Mouse (Mus musculus) hindbrain, embryonic 16.5 days (tissue): ENCODE results near the gene B3gnt8. TPM values are rescaled to one million over a fixed set of nuclear protein-coding genes. Genes with fewer than 3 reads are reported as not detected.
A peak's percentile ranks its signal among the peaks of the same experiment; 100 is the strongest.

ENCODE experiments used
- ATAC-seq: fragments of 200-750 bp; cut with Nextera tagmentation; 2 replicates; pipeline ENCODE4 v1.8.0; 2017; ENCODE audit warnings: moderate TSS enrichment, moderate library complexity
- H3K27ac ChIP-seq: fragments of 300-500 bp; sonication (generic); 2 replicates; pipeline ENCODE4 v1.5.1; 2014; ENCODE audit warnings: low read depth, mild to moderate bottlenecking, control low read depth, low read length, moderate library complexity
- H3K27me3 ChIP-seq: fragments of 300-500 bp; sonication (generic); replicated peaks from 2 replicates; pipeline ENCODE4 v1.6.1; 2014; ENCODE audit warnings: low read length; ENCODE audit not compliant: control insufficient read depth, insufficient read depth
- H3K36me3 ChIP-seq: fragments of 300-500 bp; sonication (generic); 2 replicates; pipeline ENCODE4 v1.6.1; 2014; ENCODE audit warnings: mild to moderate bottlenecking, low read length, moderate library complexity, mixed read lengths; ENCODE audit not compliant: control insufficient read depth, insufficient read depth
- H3K4me1 ChIP-seq: fragments of 300-500 bp; sonication (generic); 2 replicates; pipeline ENCODE4 v1.6.1; 2014; ENCODE audit warnings: low read depth, low read length; ENCODE audit not compliant: control insufficient read depth, insufficient read depth
- H3K4me2 ChIP-seq: fragments of 300-500 bp; sonication (generic); 2 replicates; pipeline ENCODE4 v1.6.1; 2014; ENCODE audit warnings: mild to moderate bottlenecking, low read length, control low read depth, moderate library complexity
- H3K4me3 ChIP-seq: fragments of 300-500 bp; sonication (generic); 2 replicates; pipeline ENCODE4 v1.5.1; 2014; ENCODE audit warnings: mild to moderate bottlenecking, low read length, control low read depth, moderate library complexity
- H3K9ac ChIP-seq: fragments of 300-500 bp; sonication (generic); 2 replicates; pipeline ENCODE4 v1.6.1; 2014; ENCODE audit warnings: low read depth, mild to moderate bottlenecking, control low read depth, low read length, moderate library complexity
- H3K9me3 ChIP-seq: fragments of 300-500 bp; sonication (generic); 2 replicates; pipeline ENCODE4 v1.6.1; 2014; ENCODE audit warnings: mild to moderate bottlenecking, low read length, moderate library complexity; ENCODE audit not compliant: control insufficient read depth
- WGBS: fragments of 180-500 bp; shearing (Covaris S2); extraction: QIAGEN DNeasy Blood & Tissue Kit; methylation state at CpG from one replicate; pipeline ENCODE4 v1.1.7; 2014; 5-methylcytosine and 5-hydroxymethylcytosine counted together
- polyA plus RNA-seq: library from polyadenylated mRNA; unstranded; fragments of >200 nt; fragmentation: Nextera tagmentation; extraction: Ambion mirVana; gene quantifications from 2 replicates; pipeline ENCODE4 v1.2.1, GENCODE M21; 2015

B3gnt8 gene
- polyA plus RNA-seq, 1 experiment from 2014 or later: 0.89 TPM

DNA sequence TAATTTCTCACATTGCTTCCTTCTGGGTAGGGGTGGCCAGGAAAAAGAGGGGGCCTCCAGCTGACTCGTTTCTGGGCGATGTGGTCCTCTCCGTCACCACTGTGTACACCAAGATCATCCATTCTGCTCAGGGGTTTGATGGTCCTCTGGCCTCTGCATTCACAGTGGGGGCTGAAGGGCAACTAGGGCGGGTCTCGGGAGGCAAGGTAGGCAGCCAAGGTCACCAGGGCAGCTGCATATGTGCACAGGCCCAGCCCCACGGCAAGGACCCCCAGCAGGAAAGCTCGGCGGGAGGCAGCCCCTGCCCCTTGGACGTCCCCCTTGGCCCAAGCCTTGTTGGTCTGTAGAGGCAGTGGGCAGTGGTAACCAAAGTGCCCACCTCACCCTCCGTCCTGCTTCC, 42.7 kb downstream of the B3gnt8 start:
- peaks cover 6% of the 10 kb centered on the region; the same call in 1 of the 2 replicates for H3K27me3 ChIP-seq
- H3K36me3 ChIP-seq: peaks cover 18% of the 10 kb centered on the region
- H3K4me1 ChIP-seq: no peaks in the 10 kb centered on the region
- H3K4me2 ChIP-seq: no peak overlapping the region
- ATAC-seq: no peak
- no peak overlapping the region for H3K9ac ChIP-seq
- H3K27ac ChIP-seq: no peak overlapping the region
- 91% methylated on average over 7 of the region's 10 CpGs for WGBS
- H3K9me3 ChIP-seq: no peaks in the 10 kb centered on the region
- H3K4me3 ChIP-seq: no peak overlapping the region

DNA sequence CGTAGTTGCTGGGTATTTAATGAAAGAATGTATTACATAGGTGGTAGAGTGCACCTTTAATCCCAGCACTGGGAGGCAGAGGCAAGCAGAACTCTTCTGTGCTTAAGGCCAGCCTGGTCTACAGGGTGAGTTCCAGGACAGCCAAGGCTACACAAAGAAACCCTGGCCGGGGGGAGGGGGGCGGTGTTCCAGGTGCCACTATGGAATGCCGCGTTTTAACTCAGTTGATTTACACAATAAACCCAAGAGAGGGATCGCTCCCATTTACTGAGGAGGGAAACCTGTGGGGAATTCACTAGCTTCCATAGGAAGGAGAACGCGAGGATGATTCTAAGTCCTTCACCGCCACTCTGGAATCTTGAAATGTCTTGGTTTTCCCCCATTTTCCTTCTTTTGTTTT, 43.2 kb downstream of the B3gnt8 start:
- H3K36me3 ChIP-seq: peaks cover 15% of the 10 kb centered on the region
- H3K27ac ChIP-seq: no peak overlapping the region
- H3K9me3 ChIP-seq: no peaks in the 10 kb centered on the region
- no peak for ATAC-seq
- WGBS: 80% methylated on average over 9 of the region's 9 CpGs
- no peak overlapping the region for H3K4me3 ChIP-seq
- no peaks in the 10 kb centered on the region for H3K4me1 ChIP-seq
- no peak overlapping the region for H3K9ac ChIP-seq
- H3K4me2 ChIP-seq: no peak overlapping the region
- peaks cover 7% of the 10 kb centered on the region; the same call in 1 of the 2 replicates for H3K27me3 ChIP-seq

DNA sequence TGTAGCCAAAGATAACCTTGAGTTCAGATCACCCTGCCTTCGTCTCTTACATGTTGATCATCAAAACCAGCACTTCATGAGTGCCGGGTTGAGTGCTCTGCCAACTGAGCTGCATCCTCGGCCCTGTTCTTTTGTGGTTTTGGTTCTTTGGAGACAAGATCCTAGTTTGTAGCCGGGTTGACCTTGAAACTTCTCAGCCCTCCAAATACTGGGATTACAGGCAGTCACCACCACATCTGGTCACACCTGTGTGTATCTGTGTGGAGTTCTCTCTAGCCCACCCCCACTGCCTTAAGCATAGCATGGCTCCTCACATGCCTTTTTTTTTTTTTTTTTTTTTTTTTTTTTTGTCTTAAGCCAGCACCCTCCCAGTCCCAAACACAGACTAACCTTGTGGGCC, 43.6 kb downstream of the B3gnt8 start:
- no peak overlapping the region for H3K9ac ChIP-seq
- no peak overlapping the region for H3K4me2 ChIP-seq
- H3K27me3 ChIP-seq: peaks cover 7% of the 10 kb centered on the region; the same call in 1 of the 2 replicates
- no peak overlapping the region for H3K27ac ChIP-seq
- H3K9me3 ChIP-seq: no peaks in the 10 kb centered on the region
- no peak overlapping the region for H3K4me3 ChIP-seq
- WGBS: 95% methylated on average over 4 of the region's 4 CpGs
- no peaks in the 10 kb centered on the region for H3K4me1 ChIP-seq
- peaks cover 14% of the 10 kb centered on the region for H3K36me3 ChIP-seq
- ATAC-seq: no peak

DNA sequence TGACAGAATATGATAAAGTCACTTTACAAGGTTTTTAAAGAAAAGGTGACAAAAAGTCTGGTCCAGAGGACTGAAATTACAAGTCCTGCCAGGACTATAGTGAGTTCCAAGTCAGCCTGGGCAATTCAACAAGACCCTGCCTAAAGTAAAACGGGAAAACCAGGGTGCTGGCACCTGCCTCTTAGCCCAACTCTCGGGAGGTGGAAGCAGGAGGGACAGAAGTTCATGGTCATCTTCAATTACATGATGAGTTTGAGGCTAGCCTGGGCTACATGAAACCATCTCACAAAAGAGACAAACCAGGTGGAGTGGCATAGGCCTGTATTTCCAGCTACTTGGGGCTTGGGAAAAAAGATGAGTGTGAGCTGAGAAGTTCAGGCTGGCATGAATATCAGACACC, 45.2 kb downstream of the B3gnt8 start:
- no peak overlapping the region for H3K4me3 ChIP-seq

DNA sequence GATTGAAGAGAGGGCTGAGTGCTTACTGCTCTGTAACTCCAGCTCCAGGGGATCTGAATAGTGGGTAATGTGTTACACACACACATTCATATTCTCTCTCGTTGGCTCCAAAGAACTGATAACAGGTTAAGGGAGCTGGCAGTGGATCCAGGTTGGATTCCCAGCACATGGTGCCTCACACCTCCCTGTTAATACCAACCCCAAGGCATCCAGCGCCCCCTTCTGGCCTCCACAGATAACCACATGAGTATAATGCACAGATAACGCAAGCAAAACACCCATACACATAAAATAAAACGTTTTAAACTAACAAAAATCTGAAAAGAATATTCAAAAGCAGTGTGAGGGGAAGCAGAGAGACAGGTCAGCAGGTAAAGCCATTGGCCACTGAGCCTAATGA, 46.0 kb downstream of the B3gnt8 start:
- H3K9ac ChIP-seq: no peak overlapping the region
- 62% methylated on average over 4 of the region's 4 CpGs for whole genome bisulfite sequencing
- H3K9me3 ChIP-seq: no peaks in the 10 kb centered on the region
- H3K27me3 ChIP-seq: peaks cover 7% of the 10 kb centered on the region; the same call in 1 of the 2 replicates
- H3K4me1 ChIP-seq: peaks cover 4% of the 10 kb centered on the region; the same call in 1 of the 2 replicates
- no peak for ATAC-seq
- H3K36me3 ChIP-seq: peaks cover 7% of the 10 kb centered on the region
- no peak overlapping the region for H3K4me3 ChIP-seq
- no peak overlapping the region for H3K4me2 ChIP-seq
- H3K27ac ChIP-seq: no peak overlapping the region

More for the DNA sequence above, 45.2 kb downstream of the B3gnt8 start:
- no peak overlapping the region for H3K27ac ChIP-seq
- WGBS: 79% methylated on average over 2 of the region's 2 CpGs
- no peak overlapping the region for H3K9ac ChIP-seq
- H3K36me3 ChIP-seq: peaks cover 7% of the 10 kb centered on the region
- H3K4me2 ChIP-seq: no peak overlapping the region
- peaks cover 7% of the 10 kb centered on the region; the same call in 1 of the 2 replicates for H3K27me3 ChIP-seq
- peaks cover 4% of the 10 kb centered on the region; the same call in 1 of the 2 replicates for H3K4me1 ChIP-seq
- ATAC-seq: no peak
- H3K9me3 ChIP-seq: no peaks in the 10 kb centered on the region

DNA sequence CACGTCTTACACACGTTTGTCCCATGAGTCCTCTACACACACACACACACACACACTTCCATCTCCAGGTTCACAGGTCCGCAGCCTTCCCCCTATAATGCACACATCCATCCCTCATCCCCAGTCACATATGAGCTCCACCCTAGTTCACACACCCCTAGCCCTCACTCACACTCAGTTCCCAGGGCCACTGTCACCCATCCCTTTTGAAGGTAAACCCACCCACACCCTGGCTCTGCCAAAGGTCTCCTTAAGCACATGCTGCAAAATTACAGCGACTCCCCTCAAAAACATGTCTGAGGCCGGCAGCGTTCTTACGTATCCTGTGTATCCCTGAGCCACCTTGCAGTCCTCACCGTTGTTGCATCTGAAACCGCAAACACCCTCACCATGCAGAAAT, 47.8 kb downstream of the B3gnt8 start:
- peaks cover 9% of the 10 kb centered on the region for H3K27me3 ChIP-seq

DNA sequence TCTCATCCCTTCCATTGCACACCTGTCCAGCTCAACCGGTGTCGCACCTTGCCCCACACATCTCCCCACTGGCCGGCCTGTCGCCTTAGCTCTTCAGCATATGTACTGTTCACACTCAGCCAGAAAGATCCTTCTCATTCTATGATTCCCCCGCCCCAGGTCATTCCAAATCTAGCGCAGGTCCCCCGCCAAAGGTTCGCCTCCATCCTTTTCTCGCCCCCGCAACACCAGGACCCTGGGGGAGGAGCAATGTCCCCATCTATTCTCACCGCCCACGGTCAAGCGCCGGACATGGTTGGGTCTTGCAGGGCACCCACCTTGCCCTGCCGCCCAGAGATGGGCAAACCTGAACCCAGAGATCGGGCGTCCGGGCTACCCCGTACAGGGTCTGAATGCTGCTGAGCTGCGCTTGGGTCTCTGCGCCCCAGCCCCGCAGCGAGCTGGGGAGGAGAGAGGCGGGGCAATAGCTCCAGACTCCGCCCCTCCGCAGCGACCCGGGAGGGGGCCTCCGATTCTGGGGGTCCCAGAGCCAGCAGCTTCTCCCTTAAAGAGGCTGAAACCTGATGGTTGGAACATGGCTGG, 48.4 kb downstream of the B3gnt8 start, which contains the start of gene Tmem91:
TSS of gene Tmem91 (minus strand) at position 448 of the 582 bp plus-strand sequence.
- no peaks in the 10 kb centered on the region for H3K36me3 ChIP-seq
- peaks cover 9% of the 10 kb centered on the region for H3K27me3 ChIP-seq
- H3K27ac ChIP-seq: 0 out of 2 replicates have a peak within 1 kb of the TSS, but pooled peaks have one; percentile 17
- H3K9me3 ChIP-seq: no peaks in the 10 kb centered on the region
- H3K4me3 ChIP-seq: peak within 1 kb of the TSS; percentile 41
- peak within 1 kb of the TSS; percentile 50 for H3K9ac ChIP-seq
- H3K4me2 ChIP-seq: peak within 1 kb of the TSS; percentile 47
- peak; percentile 75 for ATAC-seq
- H3K4me1 ChIP-seq: peaks cover 4% of the 10 kb centered on the region
- 1% methylated on average over 25 of the region's 29 CpGs for WGBS

More for the DNA sequence above, 47.8 kb downstream of the B3gnt8 start:
- H3K36me3 ChIP-seq: no peaks in the 10 kb centered on the region; the same call in 1 of the 2 replicates
- WGBS: 27% methylated on average over 9 of the region's 9 CpGs
- 0 out of 2 replicates have a peak overlapping the region, but pooled peaks have one; percentile 17 for H3K27ac ChIP-seq
- H3K4me2 ChIP-seq: peak overlapping the region; percentile 47
- H3K9ac ChIP-seq: peak overlapping the region; percentile 50
- H3K9me3 ChIP-seq: no peaks in the 10 kb centered on the region
- peak; percentile 12; the same call in 1 of the 2 replicates for ATAC-seq
- peaks cover 4% of the 10 kb centered on the region; the same call in 1 of the 2 replicates for H3K4me1 ChIP-seq
- peak overlapping the region; percentile 41 for H3K4me3 ChIP-seq

DNA sequence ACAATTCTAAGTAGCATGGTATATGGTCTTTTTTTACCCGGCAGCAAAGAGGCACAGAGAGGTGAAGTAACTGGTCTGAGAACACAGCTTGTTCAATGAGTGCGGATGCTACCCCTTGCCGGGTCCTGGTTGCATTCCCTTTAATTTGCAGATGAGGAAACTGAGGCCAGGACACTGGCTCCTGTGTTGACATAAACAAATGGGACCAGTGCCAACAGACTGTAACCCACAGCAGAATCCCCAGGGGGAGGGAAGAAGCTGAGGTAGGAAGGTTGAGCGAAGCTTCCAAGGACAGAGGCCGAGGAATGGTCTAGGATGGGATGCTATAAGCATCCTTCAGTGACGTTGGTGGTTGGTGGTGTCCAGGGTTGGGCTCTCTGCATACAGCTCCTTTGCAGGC, 49.0 kb downstream of the B3gnt8 start:
- ATAC-seq: peak; percentile 10; the same call in 1 of the 2 replicates
- Histone ChIP-seq H3K27me3 (peaks cover 9% of the 10 kb centered on the region), H3K4me2 (peak overlapping the region; percentile 47), H3K9ac (peak overlapping the region; percentile 50), H3K36me3 (no peaks in the 10 kb centered on the region), H3K9me3 (no peaks in the 10 kb centered on the region), H3K27ac (no peak overlapping the region), H3K4me1 (peaks cover 9% of the 10 kb centered on the region), H3K4me3 (peak overlapping the region; percentile 41)
- WGBS: 44% methylated on average over 6 of the region's 6 CpGs

DNA sequence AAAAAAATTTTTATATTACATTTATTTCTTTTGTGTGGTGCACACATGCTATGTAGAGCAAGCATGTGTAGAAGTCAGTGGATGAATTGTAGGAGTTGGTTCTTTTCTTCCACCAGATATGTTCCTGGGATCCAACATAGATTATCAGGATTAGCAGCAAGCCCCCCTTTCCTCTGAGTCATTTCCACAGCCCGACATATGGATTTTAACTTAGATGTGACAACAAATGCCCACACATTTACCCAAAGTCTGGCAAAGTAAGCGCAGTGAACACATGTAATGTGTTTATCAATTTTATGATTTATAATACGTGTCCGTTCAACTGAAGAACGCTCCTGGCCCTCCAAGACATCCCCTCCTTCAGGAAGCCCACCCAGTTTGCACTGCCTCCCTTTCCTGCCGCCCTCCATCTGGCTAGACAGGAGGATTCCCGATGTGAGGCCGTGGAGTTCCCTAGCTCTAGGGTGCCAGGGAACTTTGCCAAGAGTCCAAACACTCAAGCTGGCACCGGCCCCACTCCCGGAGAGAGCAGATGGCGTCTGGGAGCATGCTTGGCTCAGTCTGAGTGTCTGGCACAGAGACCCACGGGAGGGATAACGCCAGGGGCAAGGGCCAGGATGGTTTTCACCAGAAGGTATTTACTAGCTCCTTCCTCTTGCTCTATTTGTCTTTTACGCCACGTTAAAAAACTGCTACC, 49.8 kb downstream of the B3gnt8 start:
- Histone ChIP-seq H3K27me3 (peaks cover 9% of the 10 kb centered on the region), H3K27ac (peak overlapping the region; percentile 65), H3K4me3 (no peak overlapping the region), H3K9me3 (no peaks in the 10 kb centered on the region), H3K4me1 (peaks cover 9% of the 10 kb centered on the region), H3K36me3 (no peaks in the 10 kb centered on the region), H3K4me2 (peak overlapping the region; percentile 17; the same call in 1 of the 2 replicates), H3K9ac (no peak overlapping the region; the same call in 1 of the 2 replicates)
- peak; percentile 46 for ATAC-seq
- WGBS: 32% methylated on average over 15 of the region's 15 CpGs
